Mouse (Mus musculus): ENCODE results near the gene Gm45902.

DNA sequence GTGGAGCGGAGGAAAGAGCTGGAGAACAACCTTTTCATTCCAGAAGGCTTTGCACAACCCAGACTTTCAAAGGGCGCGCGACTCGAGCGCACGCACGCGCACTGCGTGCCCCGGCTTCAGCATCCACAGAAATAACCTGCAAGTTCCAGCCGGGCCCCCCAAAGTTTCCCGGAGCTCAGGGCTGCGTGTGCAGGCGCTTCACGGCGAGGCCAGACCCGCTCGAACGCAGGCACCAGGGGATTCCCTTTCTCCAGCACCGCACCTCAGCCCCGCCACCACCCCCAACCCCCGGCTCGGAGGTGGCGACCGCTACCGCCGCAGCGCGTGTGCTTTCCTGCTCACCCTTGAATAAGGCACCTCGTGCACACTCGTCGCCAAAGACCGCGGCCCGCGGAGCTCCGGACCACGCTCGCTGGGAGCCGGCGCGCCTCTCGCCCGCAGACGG, 38.2 kb downstream of the Gm45902 start:
- TF ChIP-seq CTCF (IDR thresholded peaks at IDR 0.05; ENCODE audit: low read depth, low read length) (no peak), POLR2A (IDR thresholded peaks at IDR 0.05; ENCODE audit: extremely low read depth, insufficient read depth, low read length) (no peak)

Measured in liver, adult 2 months (tissue).